Mouse (Mus musculus): ENCODE measurements around the gene Morc1.

Morc1 gene

GRCm38 (mm10) chr16:48474896-48475802 is 44.1 kb downstream of the Morc1 start:
- DNase-seq (ENCODE audit: low read depth, low spot score): no peak

- DNase-seq (ENCODE audit: low read depth, low spot score): no peak
Observed at GRCm38 (mm10) chr16:48479266-48479848, 48.3 kb downstream of the Morc1 start.

- DNase-seq (ENCODE audit: low read depth, low spot score): no peak
Observed at GRCm38 (mm10) chr16:48516776-48517499, 85.9 kb downstream of the Morc1 start.

GRCm38 (mm10) chr16:48519569-48519968 is 88.5 kb downstream of the Morc1 start:
- no peak for DNase-seq (ENCODE audit: low read depth, low spot score)

- no peak for DNase-seq (ENCODE audit: low read depth, low spot score)
Observed at GRCm38 (mm10) chr16:48537108-48537507, 106.1 kb downstream of the Morc1 start.

DNA sequence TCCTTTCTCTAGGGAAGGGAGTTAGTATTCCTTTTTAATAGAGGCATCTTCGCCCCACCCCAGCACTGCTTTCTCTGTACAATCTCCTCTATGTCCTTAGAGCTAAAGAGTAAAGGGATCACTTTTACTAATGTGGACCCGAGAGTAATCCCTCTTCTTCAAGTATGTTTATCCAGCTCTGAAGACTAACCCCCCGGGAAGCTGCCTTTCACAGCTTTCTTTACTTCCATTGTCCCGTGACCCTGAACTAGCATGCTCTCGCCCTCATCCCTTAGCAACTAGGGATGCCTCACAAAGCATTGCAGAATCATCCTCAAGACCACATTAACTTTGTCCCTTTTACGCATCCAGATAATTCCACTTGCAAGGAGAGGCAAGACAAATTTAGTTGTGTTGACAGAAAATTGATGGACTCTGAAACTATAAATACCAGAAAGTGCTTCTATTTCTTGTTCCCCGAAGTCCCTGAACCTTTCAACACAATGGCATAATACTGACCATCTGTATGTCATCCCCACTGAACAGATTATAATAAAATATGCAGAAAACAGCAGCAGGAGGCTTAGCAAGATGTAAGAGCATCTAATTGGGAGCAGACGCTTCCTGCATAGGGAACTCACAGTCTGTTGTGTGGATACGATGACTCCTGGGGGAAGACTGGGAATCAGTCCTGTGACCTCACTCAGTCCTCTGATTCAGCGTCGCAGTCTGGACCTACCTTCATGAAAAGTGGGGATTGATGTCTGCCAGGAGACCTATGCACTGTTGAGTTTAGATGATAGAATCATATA is 131.4 kb downstream of the Morc1 start:
- DNase-seq (ENCODE audit: low read depth, low spot score): peak; percentile 66

DNA sequence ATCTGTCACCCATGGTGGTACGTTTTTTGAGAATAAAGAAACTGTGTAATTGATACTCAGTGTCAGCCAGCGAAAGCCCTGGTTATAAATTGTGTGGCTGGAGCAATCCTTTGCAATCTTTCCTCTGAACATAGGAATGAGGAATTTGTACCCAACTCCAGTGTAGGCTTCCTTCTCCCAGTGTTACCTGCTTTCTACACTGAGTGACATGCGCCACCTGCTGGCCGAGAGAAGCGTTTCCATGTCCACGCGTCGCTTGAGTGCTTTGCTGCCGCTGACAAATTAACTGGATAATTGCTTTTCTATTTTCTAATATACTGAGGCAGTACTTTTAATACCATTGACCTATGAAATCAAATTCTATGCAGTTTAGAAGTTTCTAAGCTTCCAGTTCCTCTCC is 139.3 kb downstream of the Morc1 start:
- peak; percentile 77 for DNase-seq (ENCODE audit: low read depth, low spot score)

DNA sequence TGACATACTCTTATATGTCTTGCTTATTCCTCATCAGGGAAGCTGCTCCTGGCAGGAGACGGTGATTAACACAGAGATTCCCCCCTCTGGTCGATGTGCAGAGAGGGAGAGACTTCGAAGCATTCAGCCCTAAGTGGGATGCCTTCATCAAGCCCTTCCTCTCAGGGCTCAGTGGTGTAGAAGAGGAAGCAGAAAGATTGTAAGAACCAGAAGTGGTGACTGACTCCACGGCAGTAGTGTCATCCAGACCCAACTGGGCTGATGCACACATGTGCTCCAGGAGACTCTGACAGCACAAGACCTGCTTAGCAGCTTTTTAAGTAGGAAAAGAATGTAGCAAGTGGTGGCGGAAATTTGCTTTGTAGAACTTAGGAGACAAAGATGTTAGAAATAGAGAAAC is 143.0 kb downstream of the Morc1 start:
- no peak for DNase-seq (ENCODE audit: low read depth, low spot score)

DNA sequence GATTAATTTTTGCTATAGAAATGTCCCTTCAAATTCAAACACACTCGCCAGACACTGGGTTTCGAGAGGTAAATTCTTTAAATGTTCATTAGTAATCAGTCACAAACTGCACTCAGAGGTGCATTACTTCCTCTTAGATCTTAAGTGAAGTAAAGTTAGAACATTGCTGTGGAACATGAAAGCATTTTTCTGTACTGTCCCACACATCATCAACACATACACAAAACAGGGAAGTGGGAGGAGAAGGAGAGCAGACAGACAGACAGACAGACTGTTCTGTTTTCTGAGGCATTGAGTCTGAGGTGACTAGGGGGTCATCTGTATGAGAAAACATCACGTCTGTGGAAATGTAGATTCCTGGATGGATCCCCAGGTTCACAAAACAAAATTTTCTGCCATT is 143.5 kb downstream of the Morc1 start:
- DNase-seq (ENCODE audit: low read depth, low spot score): no peak

GRCm38 (mm10) chr16:48585369-48585768 is 154.3 kb downstream of the Morc1 start:
- DNase-seq (ENCODE audit: low read depth, low spot score): no peak

DNA sequence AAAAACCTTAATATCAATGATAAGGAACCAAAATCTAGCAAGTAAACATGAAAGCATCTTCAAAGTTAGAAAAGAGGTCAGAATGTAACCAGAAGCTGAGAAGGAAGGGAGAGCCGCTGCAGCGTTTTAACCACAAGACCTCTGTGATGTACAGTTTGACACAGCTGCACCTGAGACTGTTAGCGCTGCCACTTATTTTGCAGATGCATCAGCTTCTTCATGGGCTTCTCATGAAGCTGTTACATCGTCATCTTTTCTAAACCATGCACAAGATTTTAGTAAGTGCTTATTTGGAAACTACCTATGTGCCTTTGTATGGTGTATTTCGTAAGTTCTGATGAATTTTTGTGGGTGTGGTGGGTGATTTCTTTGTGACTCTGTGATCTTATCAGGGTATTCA is 163.4 kb downstream of the Morc1 start:
- no peak for DNase-seq (ENCODE audit: low read depth, low spot score)

DNA sequence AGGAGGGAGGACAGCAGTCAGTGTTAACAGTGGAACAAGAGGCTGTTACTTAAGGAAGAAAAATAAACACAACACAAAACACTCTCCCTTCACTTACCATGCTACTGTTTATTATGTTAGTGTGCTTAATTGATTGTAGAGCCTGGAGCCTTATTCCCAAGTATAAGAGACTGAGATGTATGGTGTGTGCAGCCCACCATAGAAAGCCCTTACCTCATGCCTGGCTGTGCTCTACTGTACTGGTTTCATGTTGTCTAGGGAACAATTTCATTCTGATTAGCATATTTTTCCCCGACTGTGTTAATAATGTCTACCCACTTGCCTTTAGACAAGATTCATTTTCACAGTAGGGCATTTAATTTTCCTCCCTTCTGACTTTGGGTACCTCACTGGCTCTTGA is 164.2 kb downstream of the Morc1 start:
- DNase-seq (ENCODE audit: low read depth, low spot score): no peak

GRCm38 (mm10) chr16:48603735-48604211 is 172.7 kb downstream of the Morc1 start:
- DNase-seq (ENCODE audit: low read depth, low spot score): no peak

DNA sequence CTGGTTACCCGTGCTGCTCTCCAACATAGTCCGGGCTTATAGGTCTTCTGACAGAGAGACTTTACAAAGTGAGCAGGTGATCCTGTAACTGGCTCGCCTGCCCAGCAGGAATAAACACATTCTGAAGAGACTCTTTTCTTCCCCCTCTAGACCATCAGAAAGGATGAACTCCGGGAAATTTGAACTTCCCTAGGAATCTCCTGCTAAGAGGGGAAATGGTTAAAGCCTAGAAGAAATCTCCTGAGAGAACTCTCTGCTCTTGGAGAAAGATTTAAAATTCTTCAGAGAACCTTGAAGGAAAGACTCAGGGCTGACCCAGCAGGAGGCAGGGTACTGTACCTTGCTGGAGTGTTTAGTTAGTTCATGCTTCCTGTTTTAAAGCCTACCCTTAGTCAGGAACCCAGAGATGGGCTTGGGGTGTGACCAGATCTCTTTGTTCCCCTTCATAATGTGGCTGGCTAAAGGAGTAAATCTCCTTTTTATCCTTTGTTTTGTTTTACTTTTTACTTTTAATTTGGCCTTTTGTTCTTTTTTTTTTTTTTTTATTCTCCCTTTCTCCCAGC is 175.5 kb downstream of the Morc1 start:
- DNase-seq (ENCODE audit: low read depth, low spot score): no peak

DNA sequence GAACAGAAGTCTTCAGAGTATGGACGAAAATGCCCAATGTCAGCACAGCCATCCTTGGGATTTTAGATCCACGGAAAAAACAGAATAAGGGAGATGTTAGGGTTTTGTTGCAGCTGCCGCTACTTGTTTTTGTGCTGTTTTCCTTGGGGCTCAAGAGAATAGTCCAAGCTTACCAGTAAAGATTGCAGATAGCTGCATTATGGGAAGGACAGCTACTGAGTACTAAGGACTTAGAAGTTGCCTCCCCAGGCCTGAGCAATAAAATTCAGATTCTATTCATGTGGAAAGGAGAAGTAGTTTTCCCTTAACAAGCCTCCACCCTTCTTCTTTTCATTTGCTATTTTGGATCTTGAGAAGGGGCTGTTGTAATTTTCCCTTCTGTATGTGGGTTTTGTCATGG is 177.2 kb downstream of the Morc1 start:
- no peak for DNase-seq (ENCODE audit: low read depth, low spot score)

DNA sequence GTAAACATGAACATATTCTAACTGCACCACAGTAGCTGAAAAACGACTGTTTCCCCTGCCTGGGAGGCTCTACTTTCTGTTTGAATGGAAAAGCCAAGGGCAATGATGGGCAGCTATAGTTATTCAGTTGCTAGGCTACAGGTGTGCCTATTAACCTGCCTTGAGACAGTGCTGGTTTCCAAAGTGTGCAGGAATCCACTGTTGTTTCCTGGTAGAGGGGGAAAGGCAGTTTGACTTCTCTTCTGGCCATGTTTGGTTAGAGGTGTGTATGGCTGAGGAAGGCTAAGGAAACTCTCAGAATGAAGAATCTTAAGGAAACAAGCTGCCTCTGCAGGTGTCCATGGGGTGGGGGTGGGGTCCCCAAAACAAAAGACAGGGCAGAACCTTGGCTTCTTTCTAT is 179.8 kb downstream of the Morc1 start:
- no peak for DNase-seq (ENCODE audit: low read depth, low spot score)

GRCm38 (mm10) chr16:48611436-48611835 is 180.4 kb downstream of the Morc1 start:
- DNase-seq (ENCODE audit: low read depth, low spot score): no peak

- no peak for DNase-seq (ENCODE audit: low read depth, low spot score)
Observed at GRCm38 (mm10) chr16:48613783-48614182, 182.7 kb downstream of the Morc1 start.

DNA sequence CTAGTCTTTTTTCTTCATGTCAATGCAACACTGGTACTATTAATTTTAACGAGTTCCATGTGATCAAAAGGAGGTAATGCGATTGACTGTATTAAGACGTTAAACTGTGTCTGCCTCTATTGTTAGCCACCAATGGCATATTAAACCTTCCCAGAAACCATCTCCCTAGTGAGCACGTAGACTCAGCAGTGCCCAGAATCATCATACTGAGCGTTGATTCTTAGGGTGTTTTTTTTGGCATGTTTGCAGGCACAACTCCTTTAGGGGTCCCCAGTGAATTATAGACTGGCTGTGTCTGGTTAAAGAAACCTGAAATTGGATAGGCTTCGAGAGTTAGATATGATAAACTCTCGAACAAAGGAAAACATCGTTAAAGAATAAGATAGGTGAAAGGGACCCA is 189.5 kb downstream of the Morc1 start:
- no peak for DNase-seq (ENCODE audit: low read depth, low spot score)

DNA sequence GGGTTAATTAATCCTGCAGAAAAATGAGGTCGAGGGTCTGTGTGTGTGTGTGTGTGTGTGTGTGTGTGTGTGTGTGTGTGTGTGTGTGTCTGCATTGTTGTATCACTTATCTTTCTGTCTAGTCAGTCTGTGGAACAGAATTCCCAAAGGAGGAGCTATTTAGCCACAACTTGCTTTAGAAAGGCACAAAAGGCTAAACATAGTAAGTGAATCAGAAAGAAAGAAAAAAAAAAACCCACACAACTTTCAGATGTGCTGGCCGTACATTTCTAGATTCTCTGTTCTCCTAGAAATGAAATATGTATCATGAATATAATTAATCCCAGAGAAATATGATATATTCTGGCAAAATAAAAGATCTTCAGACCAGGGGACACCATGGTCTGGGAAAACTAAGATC is 190.0 kb downstream of the Morc1 start:
- no peak for DNase-seq (ENCODE audit: low read depth, low spot score)

DNA sequence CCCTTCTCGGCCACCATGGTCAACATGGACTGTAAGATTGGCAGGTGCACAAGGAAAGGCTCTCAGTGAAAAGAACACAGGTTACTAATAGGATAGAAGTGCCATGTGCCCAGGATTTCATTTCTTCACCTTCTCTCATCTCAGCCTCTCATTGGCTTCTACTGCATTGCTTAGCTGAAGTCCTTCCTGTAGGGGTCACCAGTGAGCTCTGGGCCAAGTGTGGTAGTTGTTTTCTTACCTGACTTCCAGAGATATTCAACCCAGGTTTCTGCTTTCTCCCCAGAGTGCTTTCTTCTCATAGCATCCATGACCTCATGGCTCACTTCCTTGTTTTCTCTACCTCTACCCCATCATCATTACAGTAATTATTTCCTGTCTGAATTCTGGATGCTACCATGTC is 192.4 kb downstream of the Morc1 start:
- no peak for DNase-seq (ENCODE audit: low read depth, low spot score)
